Mouse (Mus musculus): ENCODE results near the gene 1300017J02Rik. TPM values are rescaled to one million over a fixed set of nuclear protein-coding genes. Genes with fewer than 3 reads are reported as not detected.
A peak's percentile ranks its signal among the peaks of the same experiment; 100 is the strongest.

Gene 1300017J02Rik
- polyA plus RNA-seq, 1 experiment: 1.7 TPM

DNA sequence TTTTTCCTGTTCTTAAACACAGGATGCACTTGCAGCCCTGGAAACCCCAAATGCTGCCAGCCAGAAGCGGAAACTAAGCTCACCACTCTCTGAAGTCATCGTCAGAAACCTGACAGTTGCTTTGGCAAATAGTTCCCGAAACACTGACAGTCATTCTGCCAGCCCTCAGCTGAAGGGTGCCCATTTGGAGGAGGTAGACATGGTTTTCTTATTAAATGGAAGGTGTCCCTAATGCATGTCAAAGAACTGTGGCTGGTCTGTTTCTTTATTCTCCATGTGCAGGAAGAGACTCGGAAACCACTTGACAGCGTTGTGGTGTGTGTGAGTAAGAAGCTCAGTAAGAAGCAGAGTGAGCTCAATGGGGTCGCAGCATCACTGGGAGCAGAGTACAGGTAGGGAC lies 27.8 kb upstream of the 1300017J02Rik start:
- 40% methylated on average over 6 of the region's 6 CpGs for WGBS
- no peak overlapping the region for H3K27ac ChIP-seq (ENCODE audit: control insufficient read depth, insufficient read depth, low read length)
- no peak for DNase-seq
- no peaks in the 10 kb centered on the region for H3K27me3 ChIP-seq (ENCODE audit: control insufficient read depth, insufficient read depth, low read length)
- TF ChIP-seq POLR2A (IDR thresholded peaks at IDR 0.05; ENCODE audit: control insufficient read depth, extremely low read depth, insufficient read depth, low read length, poor library complexity) (no peak), CTCF (IDR thresholded peaks at IDR 0.05; ENCODE audit: borderline replicate concordance, control insufficient read depth, extremely low read depth, insufficient read depth, low read length, poor library complexity) (no peak)
- H3K36me3 ChIP-seq (ENCODE audit: control insufficient read depth, insufficient read depth, low read length): peaks cover 67% of the 10 kb centered on the region
- no peaks in the 10 kb centered on the region for H3K4me1 ChIP-seq (replicated peaks; ENCODE audit: control insufficient read depth, insufficient read depth, low read length)
- H3K4me3 ChIP-seq (ENCODE audit: control insufficient read depth, insufficient read depth, low read length): no peak overlapping the region

DNA sequence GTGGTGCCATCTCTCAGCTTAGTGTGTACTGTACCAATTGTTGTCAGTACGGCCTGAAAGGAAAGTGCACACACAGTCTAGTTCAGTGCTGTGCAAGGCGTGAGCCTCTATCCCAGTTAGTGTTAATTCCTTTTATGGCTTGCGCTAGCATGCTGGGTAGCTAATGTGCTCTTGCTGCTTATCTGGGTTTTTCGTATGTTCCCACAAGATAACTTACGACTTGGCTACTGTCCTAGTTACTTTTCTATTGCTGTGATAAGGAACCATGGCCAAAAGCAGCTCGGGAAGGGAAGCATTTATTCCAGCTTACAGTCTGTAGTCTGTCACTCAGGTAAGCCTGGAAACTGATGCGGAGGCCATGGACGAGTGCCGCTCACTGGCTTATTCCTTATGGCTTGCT lies 21.6 kb upstream of the 1300017J02Rik start:
- Histone ChIP-seq H3K4me3 (ENCODE audit: control insufficient read depth, insufficient read depth, low read length) (no peak overlapping the region), H3K4me1 (replicated peaks; ENCODE audit: control insufficient read depth, insufficient read depth, low read length) (no peaks in the 10 kb centered on the region), H3K27me3 (ENCODE audit: control insufficient read depth, insufficient read depth, low read length) (no peaks in the 10 kb centered on the region), H3K27ac (ENCODE audit: control insufficient read depth, insufficient read depth, low read length) (no peak overlapping the region), H3K36me3 (ENCODE audit: control insufficient read depth, insufficient read depth, low read length) (peaks cover 77% of the 10 kb centered on the region)
- 96% methylated on average over 9 of the region's 9 CpGs for WGBS
- DNase-seq: no peak
- TF ChIP-seq POLR2A (IDR thresholded peaks at IDR 0.05; ENCODE audit: control insufficient read depth, extremely low read depth, insufficient read depth, low read length, poor library complexity) (no peak), CTCF (IDR thresholded peaks at IDR 0.05; ENCODE audit: borderline replicate concordance, control insufficient read depth, extremely low read depth, insufficient read depth, low read length, poor library complexity) (no peak)

DNA sequence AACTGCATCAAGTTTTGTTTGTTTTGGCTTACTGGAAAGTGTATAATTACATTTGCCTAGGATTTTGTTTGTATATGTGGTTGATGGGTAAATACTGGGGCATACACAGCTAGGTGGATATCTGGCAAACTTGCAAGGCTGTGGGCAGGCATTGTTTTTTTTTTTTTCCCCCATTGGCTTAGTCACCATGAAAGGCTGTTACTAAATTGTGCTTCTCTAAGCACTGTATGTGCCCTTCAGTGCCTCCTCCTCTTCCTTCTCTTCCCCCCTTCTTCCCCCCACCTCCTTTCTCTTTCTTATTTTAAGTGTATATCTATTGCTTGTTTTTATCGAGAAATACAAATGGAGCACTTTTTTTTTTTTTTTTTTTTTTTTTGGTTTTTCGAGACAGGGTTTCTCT lies 19.8 kb upstream of the 1300017J02Rik start:
- 90% methylated on average over 1 of the region's 2 CpGs for WGBS
- Histone ChIP-seq H3K4me1 (replicated peaks; ENCODE audit: control insufficient read depth, insufficient read depth, low read length) (no peaks in the 10 kb centered on the region), H3K4me3 (ENCODE audit: control insufficient read depth, insufficient read depth, low read length) (no peak overlapping the region), H3K36me3 (ENCODE audit: control insufficient read depth, insufficient read depth, low read length) (peaks cover 86% of the 10 kb centered on the region), H3K27ac (ENCODE audit: control insufficient read depth, insufficient read depth, low read length) (no peak overlapping the region), H3K27me3 (ENCODE audit: control insufficient read depth, insufficient read depth, low read length) (no peaks in the 10 kb centered on the region)
- no peak for DNase-seq
- no peak for TF ChIP-seq POLR2A (IDR thresholded peaks at IDR 0.05; ENCODE audit: control insufficient read depth, extremely low read depth, insufficient read depth, low read length, poor library complexity)
- TF ChIP-seq CTCF (IDR thresholded peaks at IDR 0.05; ENCODE audit: borderline replicate concordance, control insufficient read depth, extremely low read depth, insufficient read depth, low read length, poor library complexity): no peak

DNA sequence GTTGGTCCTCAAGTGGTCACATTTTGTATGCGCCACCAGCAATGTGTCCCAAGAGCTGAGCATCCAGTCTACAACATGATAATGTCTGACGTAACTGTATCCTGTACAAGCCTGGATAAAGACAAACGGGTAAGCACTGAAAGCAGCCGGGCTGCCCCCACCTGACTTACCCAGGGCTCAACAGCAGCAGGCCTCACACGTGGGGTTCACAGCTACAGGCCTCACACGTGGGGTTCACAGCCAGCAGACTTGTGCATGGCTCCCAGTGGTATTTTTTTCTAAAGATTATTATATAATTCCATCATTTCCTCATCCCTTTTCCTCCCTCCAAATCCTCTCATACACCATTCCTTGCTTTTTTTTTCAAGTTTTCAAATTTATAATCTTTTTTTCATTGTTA lies 5.0 kb upstream of the 1300017J02Rik start:
- Histone ChIP-seq H3K36me3 (ENCODE audit: control insufficient read depth, insufficient read depth, low read length) (peaks cover 53% of the 10 kb centered on the region), H3K27me3 (ENCODE audit: control insufficient read depth, insufficient read depth, low read length) (no peaks in the 10 kb centered on the region), H3K4me1 (replicated peaks; ENCODE audit: control insufficient read depth, insufficient read depth, low read length) (peaks cover 4% of the 10 kb centered on the region), H3K27ac (ENCODE audit: control insufficient read depth, insufficient read depth, low read length) (no peak overlapping the region), H3K4me3 (ENCODE audit: control insufficient read depth, insufficient read depth, low read length) (no peak overlapping the region)
- DNase-seq: peak; percentile 15
- 95% methylated on average over 6 of the region's 6 CpGs for WGBS
- no peak for TF ChIP-seq CTCF (IDR thresholded peaks at IDR 0.05; ENCODE audit: borderline replicate concordance, control insufficient read depth, extremely low read depth, insufficient read depth, low read length, poor library complexity)
- no peak for TF ChIP-seq POLR2A (IDR thresholded peaks at IDR 0.05; ENCODE audit: control insufficient read depth, extremely low read depth, insufficient read depth, low read length, poor library complexity)

DNA sequence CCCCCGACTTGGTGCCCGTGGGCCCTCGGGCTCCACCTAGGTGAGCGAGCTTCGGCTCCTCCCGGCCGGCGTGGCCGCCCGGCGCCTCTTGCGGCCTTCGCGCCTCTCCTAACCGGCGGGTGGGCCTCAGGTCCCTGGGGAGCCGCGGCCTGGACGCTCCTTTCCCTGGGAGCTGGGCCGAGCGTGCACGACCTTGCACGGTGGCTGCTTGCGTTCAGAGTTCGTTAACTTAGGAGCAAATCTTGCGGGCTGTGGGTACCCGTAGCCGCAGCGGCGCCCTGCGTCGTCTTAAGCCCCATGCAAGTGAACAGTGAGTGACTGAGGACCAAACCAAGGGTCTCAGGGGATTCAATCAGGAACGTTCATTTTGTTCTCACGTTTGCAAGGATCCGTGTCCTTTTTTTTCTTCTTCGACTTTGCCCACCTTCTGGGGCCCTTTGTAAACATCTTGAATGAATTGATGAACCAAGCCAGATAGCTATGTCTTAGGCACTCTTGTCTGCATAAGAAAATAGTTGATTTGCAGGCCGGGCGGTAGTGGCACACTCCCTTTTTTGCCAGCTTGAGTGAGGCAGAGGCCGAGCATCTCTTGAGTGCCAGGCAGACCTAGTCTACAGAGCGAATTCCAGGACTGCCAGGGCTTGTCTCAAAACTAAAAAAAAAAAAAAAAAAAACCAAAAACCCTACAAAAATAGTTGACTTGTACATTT lies 605 bp upstream of the 1300017J02Rik start:
- TF ChIP-seq CTCF (IDR thresholded peaks at IDR 0.05; ENCODE audit: borderline replicate concordance, control insufficient read depth, extremely low read depth, insufficient read depth, low read length, poor library complexity) (no peak), POLR2A (IDR thresholded peaks at IDR 0.05; ENCODE audit: control insufficient read depth, extremely low read depth, insufficient read depth, low read length, poor library complexity) (no peak)
- Histone ChIP-seq H3K27ac (ENCODE audit: control insufficient read depth, insufficient read depth, low read length) (no peak overlapping the region), H3K36me3 (ENCODE audit: control insufficient read depth, insufficient read depth, low read length) (peaks cover 15% of the 10 kb centered on the region), H3K4me1 (replicated peaks; ENCODE audit: control insufficient read depth, insufficient read depth, low read length) (peaks cover 4% of the 10 kb centered on the region), H3K4me3 (ENCODE audit: control insufficient read depth, insufficient read depth, low read length) (peak overlapping the region; percentile 97), H3K27me3 (ENCODE audit: control insufficient read depth, insufficient read depth, low read length) (no peaks in the 10 kb centered on the region)
- no peak for DNase-seq
- under 1% methylated on average over 40 of the region's 40 CpGs for WGBS

DNA sequence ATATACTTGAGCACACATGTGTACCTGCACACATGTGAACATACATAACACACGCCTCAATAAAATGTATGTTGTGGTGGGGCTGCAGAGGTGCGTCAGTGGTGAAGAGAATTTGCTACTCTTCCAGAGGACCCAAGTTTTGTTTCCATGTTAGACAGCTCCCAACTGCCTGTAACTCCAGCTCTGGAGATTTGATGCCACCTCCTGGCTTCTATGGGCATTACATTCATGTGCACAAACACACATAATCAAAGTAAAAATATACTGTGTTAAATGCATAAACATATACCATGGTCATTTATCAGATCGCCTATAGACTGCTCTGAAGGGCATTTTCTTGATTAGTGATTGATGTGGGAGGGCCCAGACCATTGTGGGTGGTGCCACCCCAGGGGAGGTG lies 2.2 kb downstream of the 1300017J02Rik start:
- Histone ChIP-seq H3K36me3 (ENCODE audit: control insufficient read depth, insufficient read depth, low read length) (no peaks in the 10 kb centered on the region), H3K4me1 (replicated peaks; ENCODE audit: control insufficient read depth, insufficient read depth, low read length) (peaks cover 4% of the 10 kb centered on the region), H3K4me3 (ENCODE audit: control insufficient read depth, insufficient read depth, low read length) (no peak overlapping the region), H3K27ac (ENCODE audit: control insufficient read depth, insufficient read depth, low read length) (no peak overlapping the region), H3K27me3 (ENCODE audit: control insufficient read depth, insufficient read depth, low read length) (no peaks in the 10 kb centered on the region)
- no peak for TF ChIP-seq CTCF (IDR thresholded peaks at IDR 0.05; ENCODE audit: borderline replicate concordance, control insufficient read depth, extremely low read depth, insufficient read depth, low read length, poor library complexity)
- no peak for TF ChIP-seq POLR2A (IDR thresholded peaks at IDR 0.05; ENCODE audit: control insufficient read depth, extremely low read depth, insufficient read depth, low read length, poor library complexity)
- peak; percentile 65 for DNase-seq
- WGBS: 74% methylated on average over 3 of the region's 3 CpGs
